Mouse (Mus musculus) lung, postnatal 0 days (tissue): Measurements from ENCODE around the gene Pdcd7.

ENCODE experiments used
- CTCF ChIP-seq: IDR thresholded peaks from 2 replicates; pipeline ENCODE4 v1.5.1; 2016; ENCODE audit warnings: antibody characterized with exemption, mild to moderate bottlenecking
- EP300 ChIP-seq: IDR thresholded peaks from 2 replicates; pipeline ENCODE4 v1.6.1; 2016; ENCODE audit warnings: antibody characterized with exemption, mild to moderate bottlenecking, control low read depth

- no peak for TF ChIP-seq CTCF
- TF ChIP-seq EP300 = no peak
Measured at GRCm38 (mm10) chr9:65340414-65340813, 5.5 kb upstream of the Pdcd7 start.
